Mouse (Mus musculus): Measurements from ENCODE around the gene Dmrtc2. TPM values are rescaled to one million over a fixed set of nuclear protein-coding genes. Genes with fewer than 3 reads are reported as not detected.
"Not testable (repeated sequence)": the region's sequence is repeated elsewhere in the genome, so short reads cannot be mapped to it uniquely, and the experiment has no call there.

Gene Dmrtc2
- polyA plus RNA-seq, 1 experiment from 2014 or later: not detected

- peaks cover 32% of the 10 kb centered on the region for H3K36me3 ChIP-seq (ENCODE audit: control insufficient read depth, insufficient read depth)
- H3K4me2 ChIP-seq (ENCODE audit: low read depth, low read length): no peak overlapping the region
- H3K4me3 ChIP-seq (ENCODE audit: low read depth, low read length): no peak overlapping the region
- no peak overlapping the region for H3K9ac ChIP-seq (ENCODE audit: low read depth, low read length)
- H3K4me1 ChIP-seq (ENCODE audit: control insufficient read depth, low read depth, low read length): peaks cover 9% of the 10 kb centered on the region
- H3K27me3 ChIP-seq (ENCODE audit: control insufficient read depth, insufficient read depth, low read depth, low read length): no peaks in the 10 kb centered on the region
- no peak for ATAC-seq (ENCODE audit: low read depth)
- 61% methylated on average over 2 of the region's 2 CpGs for WGBS (ENCODE audit: insufficient replicate concordance)
- H3K27ac ChIP-seq (ENCODE audit: low read length): no peak overlapping the region
- no peaks in the 10 kb centered on the region for H3K9me3 ChIP-seq (replicated peaks; ENCODE audit: control insufficient read depth, low read length)
These were observed 22.3 kb downstream of the Dmrtc2 start for GRCm38 (mm10) chr7:24892125-24892583.

GRCm38 (mm10) chr7:24895749-24896148 lies 25.9 kb downstream of the Dmrtc2 start:
- not testable (repeated sequence) for H3K36me3 ChIP-seq (ENCODE audit: control insufficient read depth, insufficient read depth); H3K4me1 ChIP-seq (ENCODE audit: control insufficient read depth, low read depth, low read length)

GRCm38 (mm10) chr7:24896269-24896668 lies 26.4 kb downstream of the Dmrtc2 start:
- ATAC-seq (ENCODE audit: low read depth): no peak
- Histone ChIP-seq H3K27me3 (ENCODE audit: control insufficient read depth, insufficient read depth, low read depth, low read length) (no peaks in the 10 kb centered on the region), H3K9ac (ENCODE audit: low read depth, low read length) (no peak overlapping the region), H3K4me3 (ENCODE audit: low read depth, low read length) (no peak overlapping the region), H3K36me3 (ENCODE audit: control insufficient read depth, insufficient read depth) (no peaks in the 10 kb centered on the region), H3K4me1 (ENCODE audit: control insufficient read depth, low read depth, low read length) (no peaks in the 10 kb centered on the region; the same call in 1 of the 2 replicates), H3K4me2 (ENCODE audit: low read depth, low read length) (no peak overlapping the region), H3K27ac (ENCODE audit: low read length) (no peak overlapping the region), H3K9me3 (replicated peaks; ENCODE audit: control insufficient read depth, low read length) (no peaks in the 10 kb centered on the region)
- WGBS (ENCODE audit: insufficient replicate concordance): 79% methylated on average over 8 of the region's 8 CpGs

More at GRCm38 (mm10) chr7:24895749-24896148, 25.9 kb downstream of the Dmrtc2 start:
- not testable (repeated sequence) for H3K4me2 ChIP-seq (ENCODE audit: low read depth, low read length); H3K9ac ChIP-seq (ENCODE audit: low read depth, low read length); H3K4me3 ChIP-seq (ENCODE audit: low read depth, low read length); H3K27ac ChIP-seq (ENCODE audit: low read length); H3K27me3 ChIP-seq (ENCODE audit: control insufficient read depth, insufficient read depth, low read depth, low read length); H3K9me3 ChIP-seq (replicated peaks; ENCODE audit: control insufficient read depth, low read length); ATAC-seq (ENCODE audit: low read depth)
- WGBS (ENCODE audit: insufficient replicate concordance): 69% methylated on average over 2 of the region's 2 CpGs

- ATAC-seq (ENCODE audit: low read depth): peak; percentile 38; the same call in 1 of the 2 replicates
- Histone ChIP-seq H3K4me3 (ENCODE audit: low read depth, low read length) (no peak within 1 kb of the TSS), H3K9ac (ENCODE audit: low read depth, low read length) (no peak within 1 kb of the TSS), H3K4me2 (ENCODE audit: low read depth, low read length) (no peak within 1 kb of the TSS), H3K27ac (ENCODE audit: low read length) (no peak within 1 kb of the TSS), H3K36me3 (ENCODE audit: control insufficient read depth, insufficient read depth) (no peaks in the 10 kb centered on the region), H3K27me3 (ENCODE audit: control insufficient read depth, insufficient read depth, low read depth, low read length) (no peaks in the 10 kb centered on the region), H3K9me3 (replicated peaks; ENCODE audit: control insufficient read depth, low read length) (no peaks in the 10 kb centered on the region), H3K4me1 (ENCODE audit: control insufficient read depth, low read depth, low read length) (peaks cover 6% of the 10 kb centered on the region)
- WGBS (ENCODE audit: insufficient replicate concordance): 55% methylated on average over 12 of the region's 12 CpGs
These were observed 27.4 kb downstream of the Dmrtc2 start, which contains the start of gene Cd79a for GRCm38 (mm10) chr7:24897224-24897623. TSS of gene Cd79a (plus strand) at chr7:24897381.

GRCm38 (mm10) chr7:24897959-24898358 lies 28.1 kb downstream of the Dmrtc2 start:
- Histone ChIP-seq H3K4me1 (ENCODE audit: control insufficient read depth, low read depth, low read length) (peaks cover 13% of the 10 kb centered on the region), H3K9ac (ENCODE audit: low read depth, low read length) (no peak overlapping the region), H3K27me3 (ENCODE audit: control insufficient read depth, insufficient read depth, low read depth, low read length) (no peaks in the 10 kb centered on the region), H3K4me3 (ENCODE audit: low read depth, low read length) (no peak overlapping the region), H3K27ac (ENCODE audit: low read length) (no peak overlapping the region), H3K36me3 (ENCODE audit: control insufficient read depth, insufficient read depth) (no peaks in the 10 kb centered on the region), H3K9me3 (replicated peaks; ENCODE audit: control insufficient read depth, low read length) (no peaks in the 10 kb centered on the region), H3K4me2 (ENCODE audit: low read depth, low read length) (no peak overlapping the region)
- 68% methylated on average over 5 of the region's 5 CpGs for WGBS (ENCODE audit: insufficient replicate concordance)
- ATAC-seq (ENCODE audit: low read depth): no peak

- Histone ChIP-seq H3K9me3 (replicated peaks; ENCODE audit: control insufficient read depth, low read length) (no peaks in the 10 kb centered on the region), H3K27ac (ENCODE audit: low read length) (0 out of 2 replicates have a peak overlapping the region, but pooled peaks have one; percentile 2), H3K4me2 (ENCODE audit: low read depth, low read length) (no peak overlapping the region), H3K9ac (ENCODE audit: low read depth, low read length) (no peak overlapping the region), H3K27me3 (ENCODE audit: control insufficient read depth, insufficient read depth, low read depth, low read length) (no peaks in the 10 kb centered on the region), H3K36me3 (ENCODE audit: control insufficient read depth, insufficient read depth) (no peaks in the 10 kb centered on the region), H3K4me1 (ENCODE audit: control insufficient read depth, low read depth, low read length) (peaks cover 33% of the 10 kb centered on the region), H3K4me3 (ENCODE audit: low read depth, low read length) (no peak overlapping the region)
- WGBS (ENCODE audit: insufficient replicate concordance): 31% methylated on average over 6 of the region's 6 CpGs
- ATAC-seq (ENCODE audit: low read depth): no peak
These were observed 31.3 kb downstream of the Dmrtc2 start for GRCm38 (mm10) chr7:24901114-24901513.

GRCm38 (mm10) chr7:24901842-24902241 lies 32.0 kb downstream of the Dmrtc2 start:
- Histone ChIP-seq H3K9ac (ENCODE audit: low read depth, low read length) (peak overlapping the region; percentile 74; the same call in 1 of the 2 replicates), H3K4me3 (ENCODE audit: low read depth, low read length) (peak overlapping the region; percentile 77; the same call in 1 of the 2 replicates), H3K4me1 (ENCODE audit: control insufficient read depth, low read depth, low read length) (peaks cover 40% of the 10 kb centered on the region)

GRCm38 (mm10) chr7:24902264-24902629 lies 32.4 kb downstream of the Dmrtc2 start:
- Histone ChIP-seq H3K4me3 (ENCODE audit: low read depth, low read length) (peak overlapping the region; percentile 77), H3K9me3 (replicated peaks; ENCODE audit: control insufficient read depth, low read length) (no peaks in the 10 kb centered on the region), H3K4me2 (ENCODE audit: low read depth, low read length) (peak overlapping the region; percentile 82), H3K9ac (ENCODE audit: low read depth, low read length) (peak overlapping the region; percentile 74), H3K4me1 (ENCODE audit: control insufficient read depth, low read depth, low read length) (peaks cover 44% of the 10 kb centered on the region), H3K36me3 (ENCODE audit: control insufficient read depth, insufficient read depth) (no peaks in the 10 kb centered on the region), H3K27ac (ENCODE audit: low read length) (peak overlapping the region; percentile 91), H3K27me3 (ENCODE audit: control insufficient read depth, insufficient read depth, low read depth, low read length) (no peaks in the 10 kb centered on the region)
- WGBS (ENCODE audit: insufficient replicate concordance): 16% methylated on average over 2 of the region's 2 CpGs
- no peak for ATAC-seq (ENCODE audit: low read depth)

More at GRCm38 (mm10) chr7:24901842-24902241, 32.0 kb downstream of the Dmrtc2 start:
- peak overlapping the region; percentile 91 for H3K27ac ChIP-seq (ENCODE audit: low read length)
- no peak for ATAC-seq (ENCODE audit: low read depth)
- H3K9me3 ChIP-seq (replicated peaks; ENCODE audit: control insufficient read depth, low read length): no peaks in the 10 kb centered on the region
- H3K27me3 ChIP-seq (ENCODE audit: control insufficient read depth, insufficient read depth, low read depth, low read length): no peaks in the 10 kb centered on the region
- 10% methylated on average over 1 of the region's 1 CpGs for WGBS (ENCODE audit: insufficient replicate concordance)
- peak overlapping the region; percentile 82 for H3K4me2 ChIP-seq (ENCODE audit: low read depth, low read length)
- H3K36me3 ChIP-seq (ENCODE audit: control insufficient read depth, insufficient read depth): no peaks in the 10 kb centered on the region

GRCm38 (mm10) chr7:24902630-24903443 lies 33.0 kb downstream of the Dmrtc2 start, which contains the start of gene Arhgef1:
TSS of gene Arhgef1 (plus strand) at chr7:24902912.
- peak within 1 kb of the TSS; percentile 91 for H3K27ac ChIP-seq (ENCODE audit: low read length)
- no peaks in the 10 kb centered on the region for H3K9me3 ChIP-seq (replicated peaks; ENCODE audit: control insufficient read depth, low read length)
- H3K4me1 ChIP-seq (ENCODE audit: control insufficient read depth, low read depth, low read length): peaks cover 47% of the 10 kb centered on the region
- H3K9ac ChIP-seq (ENCODE audit: low read depth, low read length): peak within 1 kb of the TSS; percentile 74
- H3K4me2 ChIP-seq (ENCODE audit: low read depth, low read length): peak within 1 kb of the TSS; percentile 82
- WGBS (ENCODE audit: insufficient replicate concordance): 3% methylated on average over 44 of the region's 68 CpGs
- no peaks in the 10 kb centered on the region for H3K27me3 ChIP-seq (ENCODE audit: control insufficient read depth, insufficient read depth, low read depth, low read length)
- peak within 1 kb of the TSS; percentile 77 for H3K4me3 ChIP-seq (ENCODE audit: low read depth, low read length)
- peaks cover under 1% of the 10 kb centered on the region for H3K36me3 ChIP-seq (ENCODE audit: control insufficient read depth, insufficient read depth)
- peak; percentile 56 for ATAC-seq (ENCODE audit: low read depth)

Measured in liver, embryonic 16.5 days (tissue).